Mouse (Mus musculus) heart, postnatal 0 days (tissue): ENCODE measurements around the gene Btnl1.

Experiments used
- CTCF ChIP-seq: IDR thresholded peaks from 2 replicates; pipeline ENCODE4 v1.5.1; 2016; ENCODE audit warnings: antibody characterized with exemption, control low read depth, low read depth
- EP300 ChIP-seq: IDR thresholded peaks from 2 replicates; pipeline ENCODE4 v1.6.1; 2016; ENCODE audit warnings: antibody characterized with exemption, low read depth

DNA sequence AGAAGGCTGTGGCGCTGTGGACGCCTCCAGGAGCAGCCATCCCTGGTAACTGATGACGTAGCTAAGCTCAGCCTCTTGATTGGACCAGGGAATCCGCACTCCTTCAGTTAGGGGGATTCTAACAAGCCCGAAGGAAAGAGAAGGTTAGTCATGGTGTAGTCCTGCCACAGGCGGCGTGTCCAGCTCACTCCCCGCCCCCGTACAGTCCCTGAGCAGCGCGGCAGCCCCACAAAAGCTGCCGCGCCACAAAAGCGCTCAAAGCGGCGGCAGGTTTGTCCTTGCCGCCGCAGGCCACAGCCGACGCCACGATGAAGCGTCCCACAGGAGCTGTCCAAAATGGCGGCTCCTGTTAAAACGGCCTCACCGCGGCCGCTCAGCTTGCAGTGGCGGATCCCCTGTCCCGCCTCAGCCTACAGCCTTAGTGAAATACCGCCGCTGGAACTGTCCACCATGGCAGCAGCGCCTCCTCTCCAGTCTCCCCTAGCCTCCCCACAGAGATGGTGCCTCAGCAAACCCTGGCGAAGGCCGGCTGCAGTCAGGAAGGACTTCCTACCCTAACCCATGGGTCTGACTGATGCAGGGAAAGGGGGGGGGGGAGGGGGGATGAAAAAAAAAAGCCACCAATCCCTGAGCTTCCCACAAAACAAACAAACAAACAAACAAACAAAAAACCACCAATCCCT is 21.9 kb downstream of the Btnl1 start, which contains the start of gene BC051142:
- TF ChIP-seq CTCF (no peak), EP300 (no peak)
